Mouse (Mus musculus): ENCODE data around the gene Ttc16.

- TF ChIP-seq POLR2A (IDR thresholded peaks at IDR 0.05; ENCODE audit: low read depth, low read length) (no peak), CTCF (IDR thresholded peaks at IDR 0.05; ENCODE audit: extremely low read depth, insufficient read depth, insufficient read length, insufficient replicate concordance) (no peak)
Measured at GRCm38 (mm10) chr2:32791297-32791696, 15.9 kb upstream of the Ttc16 start.

Measured in spleen, adult 2 months (tissue).